Mouse (Mus musculus): ENCODE results near the gene Trabd. TPM values are rescaled to one million over a fixed set of nuclear protein-coding genes. Genes with fewer than 3 reads are reported as not detected.

Trabd gene
- polyA plus RNA-seq, 1 experiment from 2014 or later: 48.6 TPM

DNA sequence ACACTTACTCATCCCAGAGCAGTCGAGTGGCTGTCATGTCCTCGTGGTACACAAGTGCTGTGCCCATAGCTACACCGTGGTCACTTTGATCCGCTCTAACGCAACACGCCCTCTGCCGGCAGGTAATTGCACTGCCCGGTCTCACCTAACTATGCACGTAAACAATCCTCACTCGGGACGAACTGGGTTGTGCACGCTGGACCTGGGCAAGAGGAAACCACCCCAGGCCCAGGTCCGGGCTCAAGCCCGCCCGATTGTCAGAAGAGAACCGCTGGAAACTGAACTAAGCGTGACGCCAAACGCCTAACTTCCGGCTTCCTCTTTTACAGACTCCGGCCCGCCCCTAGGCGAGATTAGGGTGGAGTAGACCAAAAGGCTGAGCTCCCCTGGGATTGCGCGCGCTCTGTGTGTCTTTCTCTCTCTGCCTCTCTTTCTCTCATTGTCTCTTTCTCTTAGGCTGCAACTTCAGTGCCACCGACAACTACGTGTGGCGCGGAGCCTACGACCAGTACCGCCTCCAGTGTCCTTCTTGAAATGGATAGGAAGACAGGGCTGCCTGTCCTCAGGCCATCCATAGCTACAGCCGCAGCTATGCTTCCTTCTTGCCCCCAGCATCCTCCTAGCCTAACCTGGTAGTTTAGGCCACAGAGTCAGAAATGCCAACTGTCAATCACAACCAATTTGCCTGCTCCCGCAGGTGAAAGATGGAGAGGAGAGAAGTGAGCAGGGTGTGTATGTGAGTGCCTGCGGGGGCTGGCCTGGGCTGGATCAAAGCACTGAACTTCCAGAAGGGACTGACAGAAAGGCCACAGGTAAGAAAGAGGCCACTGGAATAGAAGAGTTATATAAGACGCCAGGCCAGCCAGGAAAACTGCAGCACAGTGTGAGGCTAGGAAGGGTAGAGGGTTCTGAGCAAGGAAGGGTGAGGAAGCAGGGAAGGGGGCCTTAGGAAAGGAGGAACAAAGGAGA lies 53.7 kb downstream of the Trabd start, which contains the start of gene Hdac10:
Gene Hdac10, minus strand, starts transcription at position 319 of the 969 bp plus-strand sequence.
- 0 out of 2 replicates have a peak, but pooled peaks cover 2% of the 10 kb centered on the region for H3K36me3 ChIP-seq
- 3% methylated on average over 36 of the region's 36 CpGs for WGBS
- ATAC-seq (ENCODE audit: insufficient number of reproducible peaks, insufficient read depth, low FRiP score, low TSS enrichment, low read depth): peak; percentile 88
- peak within 1 kb of the TSS; percentile 66 for H3K9ac ChIP-seq (replicated peaks)
- peak within 1 kb of the TSS; percentile 76 for H3K4me2 ChIP-seq
- H3K27me3 ChIP-seq: no peaks in the 10 kb centered on the region
- peaks cover 19% of the 10 kb centered on the region for H3K4me1 ChIP-seq (replicated peaks)
- H3K4me3 ChIP-seq (replicated peaks): peak within 1 kb of the TSS; percentile 58
- H3K27ac ChIP-seq: peak within 1 kb of the TSS; percentile 77; the same call in 1 of the 2 replicates
- H3K9me3 ChIP-seq: no peaks in the 10 kb centered on the region

DNA sequence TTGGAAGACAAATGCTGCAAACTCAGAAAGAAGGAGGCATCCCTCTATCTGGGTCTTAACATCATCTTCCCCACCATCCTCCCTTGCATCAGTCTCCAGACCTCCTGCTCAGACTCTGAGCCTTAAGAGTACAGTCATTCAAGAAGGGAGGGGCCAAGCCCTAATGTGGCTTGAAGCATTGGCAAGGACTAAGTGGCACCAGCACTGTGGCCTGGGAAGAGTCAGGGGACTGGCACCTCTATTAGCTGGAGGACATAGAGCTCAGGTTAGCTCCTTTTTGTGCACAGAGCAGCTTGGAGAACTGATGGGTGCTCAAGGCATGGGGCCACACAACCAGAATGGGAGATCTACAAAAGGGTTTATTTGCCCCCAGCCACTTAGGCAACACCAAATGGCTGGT lies 55.3 kb downstream of the Trabd start:
- Histone ChIP-seq H3K4me1 (replicated peaks) (peaks cover 13% of the 10 kb centered on the region), H3K27me3 (no peaks in the 10 kb centered on the region), H3K36me3 (0 out of 2 replicates have a peak, but pooled peaks cover 2% of the 10 kb centered on the region), H3K27ac (no peak overlapping the region), H3K4me3 (replicated peaks) (no peak overlapping the region), H3K9ac (replicated peaks) (no peak overlapping the region), H3K4me2 (no peak overlapping the region), H3K9me3 (no peaks in the 10 kb centered on the region)
- no peak for ATAC-seq (ENCODE audit: insufficient number of reproducible peaks, insufficient read depth, low FRiP score, low TSS enrichment, low read depth)

DNA sequence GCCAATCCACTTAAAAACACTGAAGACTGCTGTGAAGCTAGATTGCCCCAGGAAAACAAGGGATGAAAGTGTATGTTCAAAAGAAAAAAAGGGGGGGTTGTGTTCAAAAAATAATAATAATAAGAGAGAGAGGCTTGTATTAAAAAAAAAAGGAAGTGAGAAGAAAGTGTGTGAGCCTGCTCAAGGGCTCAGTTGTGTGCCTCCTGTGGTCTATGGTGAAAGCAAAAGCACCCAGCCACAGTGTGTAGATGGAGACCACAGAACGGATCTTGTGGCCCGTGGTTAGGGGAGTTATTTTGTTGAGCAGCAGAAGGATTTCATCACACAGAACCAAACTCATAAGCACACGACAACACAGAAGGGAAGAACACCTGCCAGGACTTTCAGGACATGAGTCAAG lies 56.4 kb downstream of the Trabd start:
- H3K4me1 ChIP-seq (replicated peaks): peaks cover 13% of the 10 kb centered on the region
- 86% methylated on average over 3 of the region's 3 CpGs for WGBS

More for the DNA sequence above, 56.4 kb downstream of the Trabd start:
- no peak overlapping the region for H3K4me2 ChIP-seq
- no peak overlapping the region for H3K27ac ChIP-seq
- H3K36me3 ChIP-seq: 0 out of 2 replicates have a peak, but pooled peaks cover 2% of the 10 kb centered on the region
- H3K27me3 ChIP-seq: no peaks in the 10 kb centered on the region
- no peak overlapping the region for H3K4me3 ChIP-seq (replicated peaks)
- no peak overlapping the region for H3K9ac ChIP-seq (replicated peaks)
- H3K9me3 ChIP-seq: no peaks in the 10 kb centered on the region
- ATAC-seq (ENCODE audit: insufficient number of reproducible peaks, insufficient read depth, low FRiP score, low TSS enrichment, low read depth): no peak

Other genes starting within 250 kb of the Trabd start
- 53.9 and 55.3 TPM in 2 replicates for gene Pim3, start 212.9 kb upstream of the Trabd start, polyA plus RNA-seq (2016; fragmentation: Nextera tagmentation; extraction: Ambion mirVana)
- not detected in 2 replicates for gene Ttll8, start 120.7 kb upstream of the Trabd start, polyA plus RNA-seq (2016; fragmentation: Nextera tagmentation; extraction: Ambion mirVana)
- gene Mlc1, start 96.1 kb upstream of the Trabd start, polyA plus RNA-seq (2016; fragmentation: Nextera tagmentation; extraction: Ambion mirVana): not detected in 2 replicates
- gene Mov10l1, start 92.2 kb upstream of the Trabd start, polyA plus RNA-seq (2016; fragmentation: Nextera tagmentation; extraction: Ambion mirVana): not detected in 2 replicates
- gene Panx2, start 15.4 kb upstream of the Trabd start, polyA plus RNA-seq (2016; fragmentation: Nextera tagmentation; extraction: Ambion mirVana): 0.41 and 0.54 TPM in 2 replicates
- gene Selenoo, start 14.0 kb downstream of the Trabd start, polyA plus RNA-seq (2016; fragmentation: Nextera tagmentation; extraction: Ambion mirVana): 19.2 and 21.1 TPM in 2 replicates
- 22.7 and 24.8 TPM in 2 replicates for gene Tubgcp6, start 48.0 kb downstream of the Trabd start, polyA plus RNA-seq (2016; fragmentation: Nextera tagmentation; extraction: Ambion mirVana)
- 15.0 and 15.2 TPM in 2 replicates for gene Hdac10, start 53.6 kb downstream of the Trabd start, polyA plus RNA-seq (2016; fragmentation: Nextera tagmentation; extraction: Ambion mirVana)
- 8.9 and 9.3 TPM in 2 replicates for gene Mapk12, start 65.6 kb downstream of the Trabd start, polyA plus RNA-seq (2016; fragmentation: Nextera tagmentation; extraction: Ambion mirVana)
- gene Mapk11, start 74.5 kb downstream of the Trabd start, polyA plus RNA-seq (2016; fragmentation: Nextera tagmentation; extraction: Ambion mirVana): 13.6 and 14.4 TPM in 2 replicates
- 157 and 170 TPM in 2 replicates for gene Plxnb2, start 105.7 kb downstream of the Trabd start, polyA plus RNA-seq (2016; fragmentation: Nextera tagmentation; extraction: Ambion mirVana)
- 30.1 and 31.2 TPM in 2 replicates for gene Dennd6b, start 121.4 kb downstream of the Trabd start, polyA plus RNA-seq (2016; fragmentation: Nextera tagmentation; extraction: Ambion mirVana)
- 30.5 and 33.3 TPM in 2 replicates for gene Ppp6r2, start 136.4 kb downstream of the Trabd start, polyA plus RNA-seq (2016; fragmentation: Nextera tagmentation; extraction: Ambion mirVana)
- gene Sbf1, start 240.2 kb downstream of the Trabd start, polyA plus RNA-seq (2016; fragmentation: Nextera tagmentation; extraction: Ambion mirVana): 57.2 and 73.4 TPM in 2 replicates
- 0.16 and 0.17 TPM in 2 replicates for gene Adm2, start 247.6 kb downstream of the Trabd start, polyA plus RNA-seq (2016; fragmentation: Nextera tagmentation; extraction: Ambion mirVana)